Mouse (Mus musculus): ENCODE results near the gene Gm21961. TPM values are rescaled to one million over a fixed set of nuclear protein-coding genes. Genes with fewer than 3 reads are reported as not detected.

Gene Gm21961
- not detected in 2 replicates for polyA plus RNA-seq (2012; rRNA removed)

GRCm38 (mm10) chr15:65014804-65015203 lies at the start of gene Gm21961:
Gm21961 (minus strand) TSS chr15:65014904.

Other genes starting within 250 kb of the Gm21961 start
- not detected in 2 replicates for gene Gm21798, start 197.2 kb downstream of the Gm21961 start, polyA plus RNA-seq (2012; rRNA removed)

Measured in liver, embryonic 14 days (tissue).